Mouse (Mus musculus) heart, adult 8-10 months (tissue): ENCODE measurements at regions not wholly inside any gene's neighbourhood (a gene's known extent, or its start where the extent isn't known, plus 50 kb on each side); places are given as distances from the start of the nearest gene placed in this dataset.

Source experiments
- DNase-seq: peaks from one replicate; pipeline ENCODE4 v3.0.0; 2022; ENCODE audit warnings: low spot score
- microRNA-seq: library from miRNA; unstranded; fragments of <30 nt; microRNA quantifications from one replicate; pipeline ENCODE4 v1.2.0, GENCODE M21; 2022

- DNase-seq = no peak
Observed at GRCm38 (mm10) chr4:101342071-101342762, 76.9 kb upstream of the Ak4 start.

DNA sequence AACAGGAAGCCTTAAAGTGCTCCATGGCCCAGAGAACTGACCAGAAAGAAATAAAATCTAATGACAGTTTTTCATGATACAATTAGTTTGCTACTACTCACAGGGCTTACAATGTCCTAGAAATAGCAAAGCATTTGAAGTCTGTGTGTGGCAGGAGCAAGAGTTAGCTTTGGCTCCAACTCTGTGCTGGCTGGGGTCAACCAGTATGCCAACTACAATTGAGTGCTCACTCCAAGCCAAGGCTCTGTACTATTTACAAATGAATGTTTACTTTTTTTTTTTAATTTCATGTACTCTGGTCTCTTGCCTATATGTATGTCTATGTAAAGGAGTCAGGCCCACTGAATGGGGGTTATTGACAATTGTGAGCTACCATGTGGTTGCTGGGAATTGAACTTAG, 75.7 kb upstream of the Jak1 start:
- no peak for DNase-seq

GRCm38 (mm10) chr4:101338211-101338610, 73.1 kb upstream of the Jak1 start:
- DNase-seq = no peak

GRCm38 (mm10) chr4:101336811-101337210, 71.7 kb upstream of the Jak1 start:
- no peak for DNase-seq

GRCm38 (mm10) chr4:101336371-101336770, 71.3 kb upstream of the Jak1 start:
- no peak for DNase-seq

DNA sequence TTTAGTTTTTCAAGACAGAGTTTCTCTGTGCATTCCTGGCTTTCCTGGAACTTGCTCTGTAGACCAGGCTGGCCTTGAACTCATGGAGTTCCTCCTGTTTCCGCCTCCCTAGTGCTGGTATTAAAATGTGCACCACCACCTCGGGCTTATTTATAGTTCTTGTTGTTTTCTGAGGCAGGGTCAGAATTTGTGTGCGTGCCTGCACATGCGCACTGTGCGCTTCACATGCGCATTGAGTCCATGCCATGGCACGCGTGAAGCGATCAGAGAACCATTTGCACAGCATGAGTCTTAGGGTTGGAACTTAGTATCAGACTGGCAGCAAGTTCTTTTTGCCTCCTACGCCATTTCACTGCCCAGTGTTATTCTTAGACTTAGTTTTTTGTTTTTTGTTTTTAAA, 68.8 kb upstream of the Jak1 start:
- DNase-seq = no peak

DNA sequence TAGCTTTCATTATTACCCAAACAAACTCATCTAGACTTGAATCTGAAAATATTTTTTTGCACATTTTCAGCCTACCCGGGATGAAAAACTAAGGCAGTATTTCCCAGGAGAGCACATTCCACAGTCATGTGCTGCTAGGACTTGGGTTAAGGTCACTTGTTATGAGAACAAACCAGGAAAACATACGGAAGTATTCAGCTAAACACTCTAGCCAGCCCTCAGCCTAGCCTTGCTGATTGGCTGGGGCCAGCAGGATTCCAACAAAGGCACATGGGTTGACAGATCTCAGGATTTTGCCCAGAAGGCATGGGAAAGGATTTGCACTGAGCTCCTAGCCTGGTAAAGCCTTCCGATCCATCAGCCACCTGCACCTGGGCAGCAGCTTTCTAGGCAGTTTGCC, 68.0 kb upstream of the Jak1 start:
- peak; percentile 38 for DNase-seq

GRCm38 (mm10) chr4:101331231-101331630, 66.1 kb upstream of the Jak1 start:
- DNase-seq = no peak

DNA sequence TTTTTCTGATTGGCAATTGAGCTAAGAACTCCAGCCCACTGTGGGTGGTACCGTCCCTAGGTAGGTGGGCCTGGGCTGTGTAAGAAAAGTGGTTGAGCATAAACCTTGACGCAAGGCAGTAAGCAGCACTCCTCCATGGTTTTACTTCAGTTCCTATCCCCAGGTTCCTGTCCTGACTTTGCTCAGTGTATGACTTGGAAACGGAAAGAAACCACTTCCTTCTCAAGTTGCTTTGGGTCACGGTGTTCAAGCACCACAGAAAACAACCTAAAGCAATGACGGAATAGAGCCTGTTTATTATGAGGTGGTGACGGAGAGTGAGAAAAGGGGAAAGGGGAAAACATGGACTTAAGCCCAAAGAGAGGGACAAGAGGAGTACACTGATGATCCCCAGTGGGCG, 64.0 kb upstream of the Jak1 start:
- no peak for DNase-seq

- no peak for DNase-seq
Observed at GRCm38 (mm10) chr4:101326067-101326466, 61.0 kb upstream of the Jak1 start.

- DNase-seq = no peak
Observed at GRCm38 (mm10) chr4:101321731-101322130, 56.6 kb upstream of the Jak1 start.

DNA sequence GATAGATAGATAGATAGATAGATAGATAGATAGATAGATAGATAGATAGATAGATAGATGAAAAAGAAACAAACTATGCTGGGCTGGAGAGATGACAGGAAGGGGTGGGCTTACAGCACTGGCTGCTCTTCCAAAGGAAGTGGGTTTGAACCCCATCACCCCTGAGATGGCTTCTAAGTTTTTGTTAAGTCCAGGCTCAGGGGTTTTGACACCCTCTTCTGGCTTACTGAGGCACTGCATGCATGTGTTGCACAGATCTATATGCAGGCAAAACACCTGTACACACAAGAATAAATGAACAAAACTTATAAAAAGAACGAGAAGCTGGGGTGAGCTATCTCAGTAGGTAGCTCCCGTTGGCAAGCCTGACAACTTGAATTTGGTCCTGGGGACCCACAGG, 55.5 kb upstream of the Jak1 start:
- DNase-seq = no peak

DNA sequence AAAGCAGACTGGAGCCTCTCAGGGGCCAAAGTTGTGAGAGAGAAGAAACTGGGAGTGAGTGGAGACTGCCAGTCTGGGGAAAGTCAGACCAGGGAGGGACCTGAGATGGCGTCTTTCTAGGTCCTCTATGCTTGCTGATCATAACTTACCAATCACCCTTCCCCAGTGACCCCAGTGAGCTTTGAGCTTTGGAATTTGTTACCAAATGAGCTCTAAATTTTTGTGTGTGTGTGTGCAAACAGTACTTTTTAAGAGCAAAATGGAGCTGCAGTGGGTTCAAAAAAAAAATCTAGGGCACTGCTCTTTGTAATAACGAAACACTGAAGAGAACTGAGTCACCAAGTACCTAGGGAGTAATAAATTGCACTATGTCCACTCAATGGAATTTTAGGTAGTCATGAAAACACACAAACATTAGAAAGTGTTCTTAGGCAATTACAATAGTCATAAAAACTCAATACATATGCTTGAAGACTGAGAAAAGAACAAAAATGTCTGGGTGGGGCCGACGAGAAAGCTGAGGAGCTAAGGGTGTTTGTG, 54.7 kb upstream of the Jak1 start:
- no peak for DNase-seq

DNA sequence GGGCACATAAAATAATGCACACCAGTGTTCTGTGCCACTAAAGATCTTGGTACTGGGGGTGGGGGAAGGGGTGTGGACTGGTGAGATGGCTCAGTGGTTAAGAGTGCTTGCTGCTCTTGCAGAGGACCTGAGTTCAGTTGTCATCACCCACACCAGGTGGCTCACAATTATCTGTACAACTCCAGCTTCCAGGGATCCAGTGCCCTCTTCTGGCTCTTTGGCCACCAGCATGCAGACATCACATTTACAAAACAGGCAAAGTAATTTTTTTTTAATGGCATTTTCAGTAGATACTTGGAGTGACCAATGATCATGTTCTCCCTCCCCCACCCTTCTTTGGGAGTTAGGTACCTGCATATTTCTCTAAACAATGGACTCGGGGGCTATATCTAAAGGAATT, 53.8 kb upstream of the Jak1 start:
- no peak for DNase-seq

DNA sequence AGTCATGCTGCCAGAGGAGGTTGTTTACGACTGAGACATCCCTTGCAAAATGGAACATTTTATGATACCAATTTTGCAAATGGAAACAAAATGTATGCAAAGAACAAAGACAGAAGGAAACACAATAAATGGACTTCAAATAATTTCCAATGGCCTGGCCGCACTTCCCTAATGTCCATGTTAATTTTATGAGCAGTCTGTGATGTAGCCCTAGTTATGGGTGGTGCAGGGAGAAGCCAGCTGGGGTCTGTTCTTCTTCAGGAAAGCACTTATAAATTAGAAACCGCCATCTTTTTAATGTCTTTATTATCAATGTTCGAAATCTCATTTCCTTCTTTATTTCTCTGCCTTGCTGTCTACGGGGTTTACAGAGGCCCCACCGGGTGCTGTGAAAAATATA, 51.0 kb upstream of the Jak1 start:
- no peak for DNase-seq

Small RNA genes lying in the stretch of these regions (microRNA-seq; reads per million reads assigned to microRNA genes)
- 225 reads per million, percentile 69 among the genes with 10 or more reads in this experiment for gene Mir101a
